Mouse (Mus musculus) left cerebral cortex, postnatal 36 days (tissue): Measurements from ENCODE around the gene Sh3bgr. TPM values are rescaled to one million over a fixed set of nuclear protein-coding genes. Genes with fewer than 3 reads are reported as not detected.

ENCODE experiments used
- DNase-seq, 2 experiments: peaks; one replicate each; pipeline ENCODE4 v3.0.0; 2021 to 2022; ENCODE audit warnings: low spot score in 2 of 2, mixed read lengths in 1 of 2
- intact Hi-C: fragments of 180-260 bp; cut with DNase I; formaldehyde crosslinking; loops from one replicate; pipeline ENCODE4 v1.15.1; 2025
- total RNA-seq, 2 experiments: library from RNA; stranded (reverse); gene quantifications; 2 replicates each; pipeline ENCODE4 v1.2.3; 2021

The Sh3bgr gene
- total RNA-seq, 2 experiments from 2014 or later: 1.2 to 2.7 TPM

GRCm38 (mm10) chr16:96200702-96201028 is 415 bp downstream of the Sh3bgr start:
- no peak for DNase-seq
- intact Hi-C loops: no loop called here

GRCm38 (mm10) chr16:96201485-96202232 is 1.4 kb downstream of the Sh3bgr start:
- DNase-seq: no peak
- intact Hi-C loops: no loop called here

GRCm38 (mm10) chr16:96209789-96210188 is 9.5 kb downstream of the Sh3bgr start:
- intact Hi-C loops: no loop called here
- no peak for DNase-seq

- intact Hi-C loops: no loop called here
Observed at GRCm38 (mm10) chr16:96210856-96211255, 10.6 kb downstream of the Sh3bgr start.

GRCm38 (mm10) chr16:96213027-96213426 is 12.8 kb downstream of the Sh3bgr start:
- intact Hi-C loops: no loop called here
- no peak for DNase-seq

More at GRCm38 (mm10) chr16:96210856-96211255, 10.6 kb downstream of the Sh3bgr start:
- no peak for DNase-seq

GRCm38 (mm10) chr16:96221491-96221890 is 21.2 kb downstream of the Sh3bgr start:
- intact Hi-C loops: no loop called here
- no peak for DNase-seq

GRCm38 (mm10) chr16:96221959-96222358 is 21.7 kb downstream of the Sh3bgr start:
- DNase-seq: no peak
- intact Hi-C loops: no loop called here

GRCm38 (mm10) chr16:96222452-96222851 is 22.2 kb downstream of the Sh3bgr start:
- intact Hi-C loops: no loop called here
- DNase-seq: no peak

- DNase-seq: no peak
- intact Hi-C loops: no loop called here
Observed at GRCm38 (mm10) chr16:96228438-96228837, 28.2 kb downstream of the Sh3bgr start.

GRCm38 (mm10) chr16:96229044-96229555 is 28.9 kb downstream of the Sh3bgr start:
- DNase-seq: no peak

GRCm38 (mm10) chr16:96230411-96230810 is 30.2 kb downstream of the Sh3bgr start:
- DNase-seq: peak; percentile 51 to 53
- intact Hi-C loops: loop anchor here (2.0 kb wide), 1 partner anchor 110 kb away; no protein-coding TSS in a partner anchor

More at GRCm38 (mm10) chr16:96229044-96229555, 28.9 kb downstream of the Sh3bgr start:
- intact Hi-C loops: no loop called here

GRCm38 (mm10) chr16:96231251-96231650 is 31.0 kb downstream of the Sh3bgr start:
- DNase-seq: no peak
- intact Hi-C loops: loop anchor here (2.0 kb wide), 1 partner anchor 110 kb away; no protein-coding TSS in a partner anchor

- intact Hi-C loops: loop anchor here (2.0 kb wide), 1 partner anchor 109 kb away; no protein-coding TSS in a partner anchor
- no peak for DNase-seq
Observed at GRCm38 (mm10) chr16:96231974-96232373, 31.7 kb downstream of the Sh3bgr start.

- intact Hi-C loops: no loop called here
Observed at GRCm38 (mm10) chr16:96233996-96234395, 33.7 kb downstream of the Sh3bgr start.

GRCm38 (mm10) chr16:96235366-96235970 is 35.2 kb downstream of the Sh3bgr start, which contains the start of gene B3galt5:
Gene B3galt5 (plus strand): TSS chr16:96235801.
- DNase-seq: no peak

More at GRCm38 (mm10) chr16:96233996-96234395, 33.7 kb downstream of the Sh3bgr start:
- no peak for DNase-seq

GRCm38 (mm10) chr16:96244496-96244895 is 44.2 kb downstream of the Sh3bgr start:
- no peak for DNase-seq
- intact Hi-C loops: no loop called here

More at GRCm38 (mm10) chr16:96235366-96235970, 35.2 kb downstream of the Sh3bgr start, which contains the start of gene B3galt5:
- intact Hi-C loops: no loop called here

GRCm38 (mm10) chr16:96249635-96250034 is 49.4 kb downstream of the Sh3bgr start:
- peak; percentile 15 to 30 for DNase-seq

GRCm38 (mm10) chr16:96252146-96252545 is 51.9 kb downstream of the Sh3bgr start:
- intact Hi-C loops: no loop called here

More at GRCm38 (mm10) chr16:96249635-96250034, 49.4 kb downstream of the Sh3bgr start:
- intact Hi-C loops: no loop called here

GRCm38 (mm10) chr16:96258429-96258828 is 58.2 kb downstream of the Sh3bgr start:
- DNase-seq: no peak
- intact Hi-C loops: no loop called here

More at GRCm38 (mm10) chr16:96252146-96252545, 51.9 kb downstream of the Sh3bgr start:
- no peak for DNase-seq

- DNase-seq: no peak
- intact Hi-C loops: no loop called here
Observed at GRCm38 (mm10) chr16:96271736-96272135, 71.5 kb downstream of the Sh3bgr start.
